Mouse (Mus musculus) intestine, embryonic 15.5 days (tissue): Measurements from ENCODE around the gene Slc30a5. TPM values are rescaled to one million over a fixed set of nuclear protein-coding genes. Genes with fewer than 3 reads are reported as not detected.
A peak's percentile ranks its signal among the peaks of the same experiment; 100 is the strongest.

Experiments used
- ATAC-seq: fragments of 200-750 bp; cut with Nextera tagmentation; 2 replicates; pipeline ENCODE4 v1.8.0; 2017; ENCODE audit warnings: moderate TSS enrichment, moderate library complexity
- H3K27ac ChIP-seq: fragments of 300-500 bp; sonication (generic); 2 replicates; pipeline ENCODE4 v1.5.1; 2015; ENCODE audit warnings: mild to moderate bottlenecking, inconsistent platforms
- H3K27me3 ChIP-seq: fragments of 300-500 bp; sonication (generic); replicated peaks from 2 replicates; pipeline ENCODE4 v1.6.1; 2015; ENCODE audit warnings: inconsistent platforms
- H3K36me3 ChIP-seq: fragments of 300-500 bp; sonication (generic); 2 replicates; pipeline ENCODE4 v1.6.1; 2015; ENCODE audit warnings: inconsistent platforms
- H3K4me1 ChIP-seq: fragments of 300-500 bp; sonication (generic); replicated peaks from 2 replicates; pipeline ENCODE4 v1.6.1; 2015; ENCODE audit warnings: inconsistent platforms
- H3K4me2 ChIP-seq: fragments of 300-500 bp; sonication (generic); replicated peaks from 2 replicates; pipeline ENCODE4 v1.6.1; 2015; ENCODE audit warnings: mild to moderate bottlenecking, inconsistent platforms
- H3K4me3 ChIP-seq: fragments of 300-500 bp; sonication (generic); replicated peaks from 2 replicates; pipeline ENCODE4 v1.5.1; 2015; ENCODE audit warnings: inconsistent platforms
- H3K9ac ChIP-seq: fragments of 300-500 bp; sonication (generic); 2 replicates; pipeline ENCODE4 v1.6.1; 2015; ENCODE audit warnings: inconsistent platforms
- H3K9me3 ChIP-seq: fragments of 300-500 bp; sonication (generic); 2 replicates; pipeline ENCODE4 v1.6.1; 2016; ENCODE audit warnings: inconsistent platforms
- WGBS: fragments of 180-500 bp; shearing (Covaris S2); methylation state at CpG from one replicate; pipeline ENCODE4 v1.1.7; 2015; 5-methylcytosine and 5-hydroxymethylcytosine counted together
- polyA plus RNA-seq: library from polyadenylated mRNA; unstranded; fragments of >200 nt; fragmentation: Nextera tagmentation; extraction: Ambion mirVana; gene quantifications from 2 replicates; pipeline ENCODE4 v1.2.1, GENCODE M21; 2015

Slc30a5 gene
- 68.7 and 68.9 TPM in 2 replicates for polyA plus RNA-seq

- Histone ChIP-seq H3K4me2 (peak within 1 kb of the TSS; percentile 66), H3K9me3 (no peaks in the 10 kb centered on the region), H3K27ac (peak within 1 kb of the TSS; percentile 93), H3K36me3 (no peaks in the 10 kb centered on the region), H3K9ac (peak within 1 kb of the TSS; percentile 94), H3K27me3 (no peaks in the 10 kb centered on the region), H3K4me3 (peak within 1 kb of the TSS; percentile 90), H3K4me1 (peaks cover 8% of the 10 kb centered on the region)
- ATAC-seq: peak; percentile 97
- WGBS: under 1% methylated on average over 84 of the region's 94 CpGs
Measured at GRCm38 (mm10) chr13:100832741-100833639, at the start of gene Slc30a5. Gene Slc30a5 (minus strand): TSS chr13:100833427.

GRCm38 (mm10) chr13:100881944-100882343 lies 48.7 kb upstream of the Slc30a5 start:
- Histone ChIP-seq H3K4me2 (no peak overlapping the region), H3K4me3 (no peak overlapping the region), H3K4me1 (no peaks in the 10 kb centered on the region), H3K27me3 (no peaks in the 10 kb centered on the region), H3K27ac (no peak overlapping the region), H3K36me3 (no peaks in the 10 kb centered on the region), H3K9ac (no peak overlapping the region), H3K9me3 (no peaks in the 10 kb centered on the region)
- WGBS: 64% methylated on average over 2 of the region's 2 CpGs
- ATAC-seq: no peak

- WGBS: 83% methylated on average over 3 of the region's 3 CpGs
- Histone ChIP-seq H3K36me3 (no peaks in the 10 kb centered on the region), H3K9me3 (no peaks in the 10 kb centered on the region)
Measured at GRCm38 (mm10) chr13:100879806-100880205, 46.6 kb upstream of the Slc30a5 start.

GRCm38 (mm10) chr13:100879326-100879725 lies 46.1 kb upstream of the Slc30a5 start:
- Histone ChIP-seq H3K27me3 (no peaks in the 10 kb centered on the region), H3K4me1 (no peaks in the 10 kb centered on the region), H3K9ac (no peak overlapping the region), H3K4me3 (no peak overlapping the region), H3K9me3 (no peaks in the 10 kb centered on the region), H3K27ac (no peak overlapping the region), H3K4me2 (no peak overlapping the region), H3K36me3 (no peaks in the 10 kb centered on the region)
- WGBS: 69% methylated on average over 3 of the region's 3 CpGs
- ATAC-seq: no peak

More at GRCm38 (mm10) chr13:100879806-100880205, 46.6 kb upstream of the Slc30a5 start:
- Histone ChIP-seq H3K27ac (no peak overlapping the region), H3K4me2 (no peak overlapping the region), H3K27me3 (no peaks in the 10 kb centered on the region), H3K4me3 (no peak overlapping the region), H3K4me1 (no peaks in the 10 kb centered on the region), H3K9ac (no peak overlapping the region)
- ATAC-seq: no peak

GRCm38 (mm10) chr13:100878264-100878663 lies 45.0 kb upstream of the Slc30a5 start:
- no peaks in the 10 kb centered on the region for H3K36me3 ChIP-seq
- WGBS: 67% methylated on average over 3 of the region's 3 CpGs
- no peaks in the 10 kb centered on the region for H3K27me3 ChIP-seq
- no peak overlapping the region for H3K4me3 ChIP-seq
- H3K4me2 ChIP-seq: no peak overlapping the region
- H3K4me1 ChIP-seq: no peaks in the 10 kb centered on the region
- no peak overlapping the region for H3K27ac ChIP-seq
- no peak overlapping the region for H3K9ac ChIP-seq
- no peak for ATAC-seq
- no peaks in the 10 kb centered on the region for H3K9me3 ChIP-seq

- H3K9me3 ChIP-seq: no peaks in the 10 kb centered on the region
- 92% methylated on average over 3 of the region's 3 CpGs for WGBS
- H3K4me1 ChIP-seq: no peaks in the 10 kb centered on the region
- no peak overlapping the region for H3K27ac ChIP-seq
- no peak overlapping the region for H3K4me2 ChIP-seq
- H3K36me3 ChIP-seq: no peaks in the 10 kb centered on the region
- H3K9ac ChIP-seq: no peak overlapping the region
- H3K27me3 ChIP-seq: no peaks in the 10 kb centered on the region
- no peak overlapping the region for H3K4me3 ChIP-seq
- ATAC-seq: no peak
Measured at GRCm38 (mm10) chr13:100877703-100878102, 44.5 kb upstream of the Slc30a5 start.

GRCm38 (mm10) chr13:100875103-100875502 lies 41.9 kb upstream of the Slc30a5 start:
- 76% methylated on average over 4 of the region's 4 CpGs for WGBS
- Histone ChIP-seq H3K4me1 (no peaks in the 10 kb centered on the region), H3K4me2 (no peak overlapping the region), H3K27ac (no peak overlapping the region), H3K27me3 (no peaks in the 10 kb centered on the region), H3K4me3 (no peak overlapping the region), H3K9me3 (no peaks in the 10 kb centered on the region), H3K9ac (no peak overlapping the region), H3K36me3 (no peaks in the 10 kb centered on the region)
- ATAC-seq: no peak

GRCm38 (mm10) chr13:100874588-100874987 lies 41.4 kb upstream of the Slc30a5 start:
- Histone ChIP-seq H3K4me2 (no peak overlapping the region), H3K9ac (no peak overlapping the region), H3K27ac (no peak overlapping the region), H3K36me3 (no peaks in the 10 kb centered on the region), H3K4me1 (no peaks in the 10 kb centered on the region), H3K9me3 (no peaks in the 10 kb centered on the region), H3K27me3 (no peaks in the 10 kb centered on the region), H3K4me3 (no peak overlapping the region)
- ATAC-seq: no peak
- WGBS: 76% methylated on average over 3 of the region's 3 CpGs

- no peak overlapping the region for H3K27ac ChIP-seq
- no peak overlapping the region for H3K4me2 ChIP-seq
- ATAC-seq: no peak
- H3K4me3 ChIP-seq: no peak overlapping the region
- 82% methylated on average over 8 of the region's 8 CpGs for WGBS
- H3K4me1 ChIP-seq: no peaks in the 10 kb centered on the region
- no peaks in the 10 kb centered on the region for H3K9me3 ChIP-seq
- H3K36me3 ChIP-seq: no peaks in the 10 kb centered on the region
- H3K9ac ChIP-seq: no peak overlapping the region
- no peaks in the 10 kb centered on the region for H3K27me3 ChIP-seq
Measured at GRCm38 (mm10) chr13:100873530-100873929, 40.3 kb upstream of the Slc30a5 start.

GRCm38 (mm10) chr13:100871445-100872171 lies 38.4 kb upstream of the Slc30a5 start:
- no peak overlapping the region for H3K4me2 ChIP-seq
- no peaks in the 10 kb centered on the region for H3K9me3 ChIP-seq
- ATAC-seq: no peak
- H3K27ac ChIP-seq: no peak overlapping the region
- no peak overlapping the region for H3K9ac ChIP-seq
- no peak overlapping the region for H3K4me3 ChIP-seq
- no peaks in the 10 kb centered on the region for H3K36me3 ChIP-seq
- no peaks in the 10 kb centered on the region for H3K4me1 ChIP-seq
- no peaks in the 10 kb centered on the region for H3K27me3 ChIP-seq
- 61% methylated on average over 11 of the region's 11 CpGs for WGBS

GRCm38 (mm10) chr13:100869813-100870212 lies 36.6 kb upstream of the Slc30a5 start:
- no peak for ATAC-seq
- H3K4me2 ChIP-seq: no peak overlapping the region
- H3K9me3 ChIP-seq: no peaks in the 10 kb centered on the region

GRCm38 (mm10) chr13:100866311-100866710 lies 33.1 kb upstream of the Slc30a5 start:
- H3K27me3 ChIP-seq: no peaks in the 10 kb centered on the region
- no peaks in the 10 kb centered on the region for H3K36me3 ChIP-seq
- WGBS: 59% methylated on average over 6 of the region's 6 CpGs
- no peaks in the 10 kb centered on the region for H3K4me1 ChIP-seq
- H3K9ac ChIP-seq: no peak overlapping the region
- no peaks in the 10 kb centered on the region for H3K9me3 ChIP-seq
- no peak overlapping the region for H3K4me3 ChIP-seq
- H3K27ac ChIP-seq: no peak overlapping the region
- ATAC-seq: 0 out of 2 replicates have a peak, but pooled peaks have one; percentile 25
- H3K4me2 ChIP-seq: no peak overlapping the region

More at GRCm38 (mm10) chr13:100869813-100870212, 36.6 kb upstream of the Slc30a5 start:
- Histone ChIP-seq H3K4me3 (no peak overlapping the region), H3K36me3 (no peaks in the 10 kb centered on the region), H3K27me3 (no peaks in the 10 kb centered on the region), H3K4me1 (no peaks in the 10 kb centered on the region), H3K27ac (no peak overlapping the region), H3K9ac (no peak overlapping the region)
- WGBS: 79% methylated on average over 4 of the region's 4 CpGs
